Mouse (Mus musculus) lung, postnatal 0 days (tissue): ENCODE results near the gene Dcaf6.

Experiments used
- CTCF ChIP-seq: IDR thresholded peaks from 2 replicates; pipeline ENCODE4 v1.5.1; 2016; ENCODE audit warnings: antibody characterized with exemption, mild to moderate bottlenecking
- EP300 ChIP-seq: IDR thresholded peaks from 2 replicates; pipeline ENCODE4 v1.6.1; 2016; ENCODE audit warnings: antibody characterized with exemption, mild to moderate bottlenecking, control low read depth

- TF ChIP-seq EP300 (no peak), CTCF (no peak)
Measured at GRCm38 (mm10) chr1:165282967-165283345, 177.3 kb downstream of the Dcaf6 start.
